Mouse (Mus musculus): ENCODE results near the gene Elob. TPM values are rescaled to one million over a fixed set of nuclear protein-coding genes. Genes with fewer than 3 reads are reported as not detected.

Elob gene
- polyA plus RNA-seq, 1 experiment from 2014 or later: 1,025 TPM

DNA sequence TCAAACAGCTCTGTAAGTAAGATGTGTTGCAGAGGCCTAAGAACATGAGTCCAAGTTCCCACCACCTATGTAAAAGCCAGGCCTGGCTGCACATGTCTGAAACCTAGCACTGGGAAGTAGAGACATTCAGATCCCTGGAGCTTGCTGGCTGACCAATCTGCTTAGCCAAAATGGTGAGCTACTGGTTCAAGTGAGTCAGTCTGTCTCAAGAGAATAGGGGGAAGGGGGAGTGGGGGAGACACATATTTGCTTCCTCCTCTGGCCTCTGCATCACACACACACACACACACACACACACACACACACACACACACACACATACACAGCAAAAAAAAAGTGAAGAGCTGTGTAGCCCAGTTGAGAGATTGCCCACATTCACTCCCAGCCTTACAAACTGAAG is 45.6 kb downstream of the Elob start:
- no peaks in the 10 kb centered on the region for H3K36me3 ChIP-seq (ENCODE audit: control insufficient read depth, insufficient read depth)
- no peak for ATAC-seq
- no peak overlapping the region for H3K9ac ChIP-seq (ENCODE audit: low read depth, low read length)
- H3K9me3 ChIP-seq (ENCODE audit: control insufficient read depth): no peaks in the 10 kb centered on the region
- H3K27me3 ChIP-seq (replicated peaks; ENCODE audit: control insufficient read depth, insufficient read depth, low read length): no peaks in the 10 kb centered on the region
- H3K27ac ChIP-seq (ENCODE audit: low read depth, low read length): no peak overlapping the region
- H3K4me2 ChIP-seq (replicated peaks; ENCODE audit: low read depth): no peak overlapping the region
- no peak for TF ChIP-seq CTCF (IDR thresholded peaks at IDR 0.05; ENCODE audit: low read depth)
- no peak overlapping the region for H3K4me3 ChIP-seq (ENCODE audit: low read depth, low read length)
- no peaks in the 10 kb centered on the region for H3K4me1 ChIP-seq (replicated peaks; ENCODE audit: control insufficient read depth, insufficient read depth, low read length)

DNA sequence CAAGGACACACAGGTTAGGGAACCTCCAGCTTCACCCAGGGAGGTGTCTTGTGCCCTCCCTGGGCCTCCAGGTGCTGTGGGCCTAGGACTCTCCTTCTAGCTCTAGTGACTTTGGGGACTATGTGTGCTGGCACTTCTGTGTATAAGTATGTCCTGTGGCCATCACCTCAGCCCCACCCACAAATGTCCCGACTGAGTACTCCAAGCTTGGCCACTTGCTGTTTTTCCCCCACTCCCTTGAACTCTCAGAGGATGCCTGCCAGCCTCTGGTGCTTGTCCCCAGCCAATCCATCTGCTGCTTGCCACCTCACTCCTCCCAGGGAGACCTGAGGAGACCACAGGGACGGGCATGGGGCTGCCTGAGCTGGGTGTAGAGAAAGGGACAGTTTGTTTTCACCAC is 50.5 kb downstream of the Elob start:
- Histone ChIP-seq H3K9ac (ENCODE audit: low read depth, low read length) (no peak overlapping the region), H3K9me3 (ENCODE audit: control insufficient read depth) (no peaks in the 10 kb centered on the region), H3K4me1 (replicated peaks; ENCODE audit: control insufficient read depth, insufficient read depth, low read length) (no peaks in the 10 kb centered on the region), H3K4me2 (replicated peaks; ENCODE audit: low read depth) (no peak overlapping the region), H3K4me3 (ENCODE audit: low read depth, low read length) (no peak overlapping the region), H3K36me3 (ENCODE audit: control insufficient read depth, insufficient read depth) (no peaks in the 10 kb centered on the region), H3K27me3 (replicated peaks; ENCODE audit: control insufficient read depth, insufficient read depth, low read length) (no peaks in the 10 kb centered on the region), H3K27ac (ENCODE audit: low read depth, low read length) (no peak overlapping the region)
- no peak for TF ChIP-seq CTCF (IDR thresholded peaks at IDR 0.05; ENCODE audit: low read depth)
- 42% methylated on average over 2 of the region's 2 CpGs for WGBS
- ATAC-seq: no peak

DNA sequence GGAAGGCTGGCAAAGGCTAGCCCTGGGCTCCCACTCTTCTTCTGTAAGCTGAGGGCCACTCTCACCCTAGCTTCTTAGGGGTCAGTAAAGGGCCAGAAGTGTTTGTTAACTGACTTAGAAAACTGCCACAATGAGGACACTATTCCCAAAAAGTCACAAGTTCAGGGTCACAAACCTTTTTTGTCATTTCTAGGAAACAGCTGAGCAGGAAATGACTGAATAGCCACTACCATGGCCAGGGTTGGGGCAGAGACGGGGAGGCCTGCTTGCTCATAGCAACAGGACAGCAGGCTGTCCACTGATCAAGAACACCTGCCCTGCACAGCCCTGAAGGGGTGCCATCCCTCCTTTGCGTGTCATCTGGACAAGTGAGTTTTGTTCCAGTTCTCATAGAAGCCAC is 51.8 kb downstream of the Elob start:
- no peaks in the 10 kb centered on the region for H3K9me3 ChIP-seq (ENCODE audit: control insufficient read depth)
- TF ChIP-seq CTCF (IDR thresholded peaks at IDR 0.05; ENCODE audit: low read depth): no peak
- 77% methylated on average over 2 of the region's 2 CpGs for WGBS
- H3K27me3 ChIP-seq (replicated peaks; ENCODE audit: control insufficient read depth, insufficient read depth, low read length): no peaks in the 10 kb centered on the region
- H3K4me3 ChIP-seq (ENCODE audit: low read depth, low read length): no peak overlapping the region
- no peak overlapping the region for H3K9ac ChIP-seq (ENCODE audit: low read depth, low read length)
- no peaks in the 10 kb centered on the region for H3K36me3 ChIP-seq (ENCODE audit: control insufficient read depth, insufficient read depth)
- no peak overlapping the region for H3K27ac ChIP-seq (ENCODE audit: low read depth, low read length)
- no peaks in the 10 kb centered on the region for H3K4me1 ChIP-seq (replicated peaks; ENCODE audit: control insufficient read depth, insufficient read depth, low read length)
- ATAC-seq: no peak
- H3K4me2 ChIP-seq (replicated peaks; ENCODE audit: low read depth): no peak overlapping the region

DNA sequence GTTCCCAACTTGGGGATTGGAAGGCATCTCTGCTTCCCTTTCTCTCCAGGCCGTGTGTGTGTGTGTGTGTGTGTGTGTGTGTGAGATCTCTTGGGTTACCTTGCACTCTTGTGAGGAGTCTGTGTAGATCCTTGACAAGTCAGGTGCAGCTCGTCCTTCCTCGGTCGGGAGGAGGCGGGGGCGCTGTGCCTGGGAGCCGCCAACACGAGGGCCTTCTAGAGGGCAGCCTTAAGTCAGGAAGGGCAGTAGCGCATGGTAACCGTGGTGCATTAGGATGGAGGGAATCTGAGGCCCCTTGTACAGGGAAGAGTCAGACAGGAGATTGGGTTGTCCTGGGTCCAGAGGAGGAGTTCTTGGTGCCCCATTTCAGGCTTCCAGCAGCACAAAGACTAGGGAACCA is 52.7 kb downstream of the Elob start:
- TF ChIP-seq CTCF (IDR thresholded peaks at IDR 0.05; ENCODE audit: low read depth): no peak
- H3K4me1 ChIP-seq (replicated peaks; ENCODE audit: control insufficient read depth, insufficient read depth, low read length): no peaks in the 10 kb centered on the region
- H3K27ac ChIP-seq (ENCODE audit: low read depth, low read length): no peak overlapping the region
- ATAC-seq: no peak
- H3K36me3 ChIP-seq (ENCODE audit: control insufficient read depth, insufficient read depth): no peaks in the 10 kb centered on the region
- no peaks in the 10 kb centered on the region for H3K9me3 ChIP-seq (ENCODE audit: control insufficient read depth)
- WGBS: 84% methylated on average over 10 of the region's 10 CpGs
- H3K9ac ChIP-seq (ENCODE audit: low read depth, low read length): no peak overlapping the region
- no peaks in the 10 kb centered on the region for H3K27me3 ChIP-seq (replicated peaks; ENCODE audit: control insufficient read depth, insufficient read depth, low read length)
- no peak overlapping the region for H3K4me3 ChIP-seq (ENCODE audit: low read depth, low read length)
- H3K4me2 ChIP-seq (replicated peaks; ENCODE audit: low read depth): no peak overlapping the region

Small RNAs within 50 kb of the gene (microRNA-seq; reads per million reads assigned to microRNA genes)
- not detected for gene Mir5125

Other genes with a start within 250 kb of the Elob start
- 3.1 and 3.4 TPM in 2 replicates for gene Zfp13, start 229.6 kb downstream of the Elob start, polyA plus RNA-seq (2015; fragmentation: Nextera tagmentation; extraction: Ambion mirVana)
- not detected in 2 replicates for gene Zscan10, start 228.3 kb downstream of the Elob start, polyA plus RNA-seq (2015; fragmentation: Nextera tagmentation; extraction: Ambion mirVana)
- gene Mmp25, start 183.9 kb downstream of the Elob start, polyA plus RNA-seq (2015; fragmentation: Nextera tagmentation; extraction: Ambion mirVana): 0.13 and 0.16 TPM in 2 replicates
- 7.8 and 8.5 TPM in 2 replicates for gene Bicdl2, start 168.6 kb downstream of the Elob start, polyA plus RNA-seq (2015; fragmentation: Nextera tagmentation; extraction: Ambion mirVana)
- gene Hcfc1r1, start 155.5 kb downstream of the Elob start, polyA plus RNA-seq (2015; fragmentation: Nextera tagmentation; extraction: Ambion mirVana): 131 and 136 TPM in 2 replicates
- 14.7 and 15.5 TPM in 2 replicates for gene Thoc6, start 155.3 kb downstream of the Elob start, polyA plus RNA-seq (2015; fragmentation: Nextera tagmentation; extraction: Ambion mirVana)
- 46.6 and 50.9 TPM in 2 replicates for gene Tnfrsf12a, start 151.7 kb downstream of the Elob start, polyA plus RNA-seq (2015; fragmentation: Nextera tagmentation; extraction: Ambion mirVana)
- 0.38 and 0.42 TPM in 2 replicates for gene Cldn6, start 149.9 kb downstream of the Elob start, polyA plus RNA-seq (2015; fragmentation: Nextera tagmentation; extraction: Ambion mirVana)
- 0.23 and 0.34 TPM in 2 replicates for gene Cldn9, start 145.1 kb downstream of the Elob start, polyA plus RNA-seq (2015; fragmentation: Nextera tagmentation; extraction: Ambion mirVana)
- gene 1520401A03Rik, start 106.4 kb downstream of the Elob start, polyA plus RNA-seq (2015; fragmentation: Nextera tagmentation; extraction: Ambion mirVana): 0.05 TPM in 1 of 2 replicates, not detected in the other
- 12.4 and 12.6 TPM in 2 replicates for gene Pkmyt1, start 102.8 kb downstream of the Elob start, polyA plus RNA-seq (2015; fragmentation: Nextera tagmentation; extraction: Ambion mirVana)
- 15.0 and 15.9 TPM in 2 replicates for gene Paqr4, start 88.3 kb downstream of the Elob start, polyA plus RNA-seq (2015; fragmentation: Nextera tagmentation; extraction: Ambion mirVana)
- 2.7 and 2.8 TPM in 2 replicates for gene Kremen2, start 83.3 kb downstream of the Elob start, polyA plus RNA-seq (2015; fragmentation: Nextera tagmentation; extraction: Ambion mirVana)
- gene Flywch1, start 57.5 kb downstream of the Elob start, polyA plus RNA-seq (2015; fragmentation: Nextera tagmentation; extraction: Ambion mirVana): 36.8 and 39.0 TPM in 2 replicates
- 17.6 and 19.1 TPM in 2 replicates for gene Flywch2, start 43.1 kb downstream of the Elob start, polyA plus RNA-seq (2015; fragmentation: Nextera tagmentation; extraction: Ambion mirVana)
- gene Srrm2, start 38.6 kb downstream of the Elob start, polyA plus RNA-seq (2015; fragmentation: Nextera tagmentation; extraction: Ambion mirVana): 185 and 230 TPM in 2 replicates
- not detected in 2 replicates for gene Prss33, start 6.9 kb upstream of the Elob start, polyA plus RNA-seq (2015; fragmentation: Nextera tagmentation; extraction: Ambion mirVana)
- 16.2 and 23.1 TPM in 2 replicates for gene Prss32, start 14.7 kb upstream of the Elob start, polyA plus RNA-seq (2015; fragmentation: Nextera tagmentation; extraction: Ambion mirVana)
- 5.2 and 6.2 TPM in 2 replicates for gene Prss41, start 15.0 kb upstream of the Elob start, polyA plus RNA-seq (2015; fragmentation: Nextera tagmentation; extraction: Ambion mirVana)
- gene Prss21, start 38.9 kb upstream of the Elob start, polyA plus RNA-seq (2015; fragmentation: Nextera tagmentation; extraction: Ambion mirVana): not detected in 2 replicates
- gene Dcpp1, start 51.7 kb upstream of the Elob start, polyA plus RNA-seq (2015; fragmentation: Nextera tagmentation; extraction: Ambion mirVana): 3.8 and 6.3 TPM in 2 replicates
- not detected in 2 replicates for gene Dcpp2, start 51.7 kb upstream of the Elob start, polyA plus RNA-seq (2015; fragmentation: Nextera tagmentation; extraction: Ambion mirVana)
- gene Dcpp3, start 88.3 kb upstream of the Elob start, polyA plus RNA-seq (2015; fragmentation: Nextera tagmentation; extraction: Ambion mirVana): 4.7 and 7.6 TPM in 2 replicates
- not detected in 2 replicates for gene Sbp, start 112.5 kb upstream of the Elob start, polyA plus RNA-seq (2015; fragmentation: Nextera tagmentation; extraction: Ambion mirVana)
- not detected in 2 replicates for gene Sbpl, start 126.1 kb upstream of the Elob start, polyA plus RNA-seq (2015; fragmentation: Nextera tagmentation; extraction: Ambion mirVana)
- 4.7 and 12.1 TPM in 2 replicates for gene Prss30, start 151.4 kb upstream of the Elob start, polyA plus RNA-seq (2015; fragmentation: Nextera tagmentation; extraction: Ambion mirVana)
- gene Prss22, start 169.0 kb upstream of the Elob start, polyA plus RNA-seq (2015; fragmentation: Nextera tagmentation; extraction: Ambion mirVana): 0.09 TPM in 1 of 2 replicates, not detected in the other
- 0.12 and 0.18 TPM in 2 replicates for gene Prss27, start 209.0 kb upstream of the Elob start, polyA plus RNA-seq (2015; fragmentation: Nextera tagmentation; extraction: Ambion mirVana)
- 58.5 and 61.3 TPM in 2 replicates for gene Kctd5, start 244.3 kb upstream of the Elob start, polyA plus RNA-seq (2015; fragmentation: Nextera tagmentation; extraction: Ambion mirVana)

Measured in intestine, postnatal 0 days (tissue).